Mouse (Mus musculus) neural tube, embryonic 13.5 days (tissue): ENCODE measurements around the gene Grb2. TPM values are rescaled to one million over a fixed set of nuclear protein-coding genes. Genes with fewer than 3 reads are reported as not detected.

Source experiments
- ATAC-seq: fragments of 200-750 bp; cut with Nextera tagmentation; 2 replicates; pipeline ENCODE4 v1.8.0; 2017; ENCODE audit warnings: low read depth, mild to moderate bottlenecking, moderate TSS enrichment, moderate library complexity
- H3K27ac ChIP-seq: fragments of 300-500 bp; sonication (generic); replicated peaks from 2 replicates; pipeline ENCODE4 v1.5.1; 2015; ENCODE audit warnings: moderate library complexity, mild to moderate bottlenecking, inconsistent platforms
- H3K27me3 ChIP-seq: fragments of 300-500 bp; sonication (generic); 2 replicates; pipeline ENCODE4 v1.6.1; 2015; ENCODE audit warnings: mild to moderate bottlenecking, inconsistent platforms
- H3K36me3 ChIP-seq: fragments of 300-500 bp; sonication (generic); 2 replicates; pipeline ENCODE4 v1.6.1; 2015; ENCODE audit warnings: mild to moderate bottlenecking, inconsistent platforms
- H3K4me1 ChIP-seq: fragments of 300-500 bp; sonication (generic); replicated peaks from 2 replicates; pipeline ENCODE4 v1.6.1; 2015; ENCODE audit warnings: inconsistent platforms
- H3K4me2 ChIP-seq: fragments of 300-500 bp; sonication (generic); 2 replicates; pipeline ENCODE4 v1.6.1; 2015; ENCODE audit warnings: inconsistent platforms, mild to moderate bottlenecking, moderate library complexity
- H3K4me3 ChIP-seq: fragments of 300-500 bp; sonication (generic); 2 replicates; pipeline ENCODE4 v1.5.1; 2015; ENCODE audit warnings: mild to moderate bottlenecking, inconsistent platforms
- H3K9ac ChIP-seq: fragments of 300-500 bp; sonication (generic); 2 replicates; pipeline ENCODE4 v1.6.1; 2015; ENCODE audit warnings: moderate library complexity, mild to moderate bottlenecking, inconsistent platforms
- H3K9me3 ChIP-seq: fragments of 300-500 bp; sonication (generic); 2 replicates; pipeline ENCODE4 v1.6.1; 2016; ENCODE audit warnings: inconsistent platforms
- WGBS: fragments of 180-500 bp; shearing (Covaris S2); methylation state at CpG from one replicate; pipeline ENCODE4 v1.1.7; 2015; 5-methylcytosine and 5-hydroxymethylcytosine counted together
- polyA plus RNA-seq: library from polyadenylated mRNA; unstranded; fragments of >200 nt; fragmentation: Nextera tagmentation; extraction: Ambion mirVana; gene quantifications from 2 replicates; pipeline ENCODE4 v1.2.1, GENCODE M21; 2015

Grb2 gene
- polyA plus RNA-seq, 1 experiment from 2014 or later = 189 TPM

GRCm38 (mm10) chr11:115679554-115680238, 28.7 kb downstream of the Grb2 start:
- 94% methylated on average over 9 of the region's 9 CpGs for WGBS
- Histone ChIP-seq H3K4me2 (no peak overlapping the region), H3K4me1 (peaks cover under 1% of the 10 kb centered on the region; the same call in 1 of the 2 replicates), H3K36me3 (peaks cover 27% of the 10 kb centered on the region), H3K27ac (no peak overlapping the region), H3K9ac (no peak overlapping the region), H3K27me3 (no peaks in the 10 kb centered on the region), H3K4me3 (no peak overlapping the region), H3K9me3 (no peaks in the 10 kb centered on the region)
- no peak for ATAC-seq

GRCm38 (mm10) chr11:115678861-115679260, 29.5 kb downstream of the Grb2 start:
- H3K36me3 ChIP-seq = peaks cover 26% of the 10 kb centered on the region
- H3K9me3 ChIP-seq = no peaks in the 10 kb centered on the region
- no peak overlapping the region for H3K9ac ChIP-seq
- peaks cover 9% of the 10 kb centered on the region; the same call in 1 of the 2 replicates for H3K4me1 ChIP-seq
- H3K4me3 ChIP-seq = no peak overlapping the region
- H3K27me3 ChIP-seq = no peaks in the 10 kb centered on the region
- no peak overlapping the region for H3K4me2 ChIP-seq
- H3K27ac ChIP-seq = no peak overlapping the region
- no peak for ATAC-seq
- 86% methylated on average over 6 of the region's 6 CpGs for WGBS

- 87% methylated on average over 3 of the region's 3 CpGs for WGBS
- ATAC-seq = no peak
Measured at GRCm38 (mm10) chr11:115677511-115677910, 30.9 kb downstream of the Grb2 start.

GRCm38 (mm10) chr11:115676738-115677137, 31.7 kb downstream of the Grb2 start:
- WGBS = 90% methylated on average over 8 of the region's 8 CpGs
- no peak overlapping the region for H3K27ac ChIP-seq
- ATAC-seq = no peak
- no peak overlapping the region for H3K4me2 ChIP-seq
- peaks cover 17% of the 10 kb centered on the region; the same call in 1 of the 2 replicates for H3K4me1 ChIP-seq
- no peaks in the 10 kb centered on the region for H3K9me3 ChIP-seq
- H3K27me3 ChIP-seq = no peaks in the 10 kb centered on the region
- H3K4me3 ChIP-seq = no peak overlapping the region
- peaks cover 7% of the 10 kb centered on the region for H3K36me3 ChIP-seq
- no peak overlapping the region for H3K9ac ChIP-seq

More at GRCm38 (mm10) chr11:115677511-115677910, 30.9 kb downstream of the Grb2 start:
- Histone ChIP-seq H3K9me3 (no peaks in the 10 kb centered on the region), H3K4me3 (no peak overlapping the region), H3K4me1 (peaks cover 13% of the 10 kb centered on the region; the same call in 1 of the 2 replicates), H3K9ac (no peak overlapping the region), H3K4me2 (no peak overlapping the region), H3K27me3 (no peaks in the 10 kb centered on the region), H3K36me3 (peaks cover 14% of the 10 kb centered on the region), H3K27ac (no peak overlapping the region)

- 74% methylated on average over 9 of the region's 9 CpGs for WGBS
- no peak overlapping the region for H3K4me3 ChIP-seq
- peaks cover 30% of the 10 kb centered on the region for H3K4me1 ChIP-seq
- H3K4me2 ChIP-seq = no peak overlapping the region
- H3K36me3 ChIP-seq = peaks cover 7% of the 10 kb centered on the region
- no peak for ATAC-seq
- H3K9ac ChIP-seq = no peak overlapping the region
- H3K9me3 ChIP-seq = no peaks in the 10 kb centered on the region
- no peak overlapping the region for H3K27ac ChIP-seq
- H3K27me3 ChIP-seq = no peaks in the 10 kb centered on the region
Measured at GRCm38 (mm10) chr11:115674235-115674865, 34.0 kb downstream of the Grb2 start.

GRCm38 (mm10) chr11:115673471-115674234, 34.7 kb downstream of the Grb2 start:
- ATAC-seq = no peak
- Histone ChIP-seq H3K27ac (no peak overlapping the region), H3K4me1 (peaks cover 33% of the 10 kb centered on the region), H3K36me3 (peaks cover 4% of the 10 kb centered on the region), H3K9ac (no peak overlapping the region), H3K4me2 (no peak overlapping the region), H3K27me3 (no peaks in the 10 kb centered on the region), H3K9me3 (no peaks in the 10 kb centered on the region), H3K4me3 (no peak overlapping the region)
- WGBS = 90% methylated on average over 9 of the region's 9 CpGs

- no peak overlapping the region for H3K4me3 ChIP-seq
- no peaks in the 10 kb centered on the region for H3K36me3 ChIP-seq
- H3K9ac ChIP-seq = no peak overlapping the region
- no peaks in the 10 kb centered on the region for H3K9me3 ChIP-seq
- 85% methylated on average over 7 of the region's 7 CpGs for WGBS
- H3K27me3 ChIP-seq = no peaks in the 10 kb centered on the region
- ATAC-seq = no peak
- H3K4me1 ChIP-seq = peaks cover 33% of the 10 kb centered on the region
- H3K4me2 ChIP-seq = no peak overlapping the region
- H3K27ac ChIP-seq = no peak overlapping the region
Measured at GRCm38 (mm10) chr11:115672226-115672987, 36.0 kb downstream of the Grb2 start.

- no peak overlapping the region for H3K27ac ChIP-seq
- no peaks in the 10 kb centered on the region for H3K27me3 ChIP-seq
- no peak overlapping the region for H3K4me2 ChIP-seq
- H3K9me3 ChIP-seq = no peaks in the 10 kb centered on the region
- no peaks in the 10 kb centered on the region for H3K36me3 ChIP-seq
- 26% methylated on average over 5 of the region's 5 CpGs for WGBS
- no peak for ATAC-seq
- peaks cover 33% of the 10 kb centered on the region for H3K4me1 ChIP-seq
- no peak overlapping the region for H3K4me3 ChIP-seq
- H3K9ac ChIP-seq = no peak overlapping the region
Measured at GRCm38 (mm10) chr11:115670451-115671050, 37.8 kb downstream of the Grb2 start.

- Histone ChIP-seq H3K4me3 (no peak overlapping the region), H3K27ac (no peak overlapping the region), H3K4me1 (0 out of 2 replicates have a peak, but pooled peaks cover 6% of the 10 kb centered on the region), H3K27me3 (no peaks in the 10 kb centered on the region), H3K36me3 (no peaks in the 10 kb centered on the region; the same call in 1 of the 2 replicates), H3K4me2 (no peak overlapping the region), H3K9ac (no peak overlapping the region), H3K9me3 (no peaks in the 10 kb centered on the region)
- WGBS = 61% methylated on average over 4 of the region's 4 CpGs
- no peak for ATAC-seq
Measured at GRCm38 (mm10) chr11:115663676-115664335, 44.6 kb downstream of the Grb2 start.

GRCm38 (mm10) chr11:115660376-115660775, 48.0 kb downstream of the Grb2 start:
- 95% methylated on average over 4 of the region's 4 CpGs for WGBS
- H3K9me3 ChIP-seq = no peaks in the 10 kb centered on the region
- no peak overlapping the region for H3K4me2 ChIP-seq
- ATAC-seq = no peak
- H3K4me1 ChIP-seq = 0 out of 2 replicates have a peak, but pooled peaks cover 6% of the 10 kb centered on the region
- no peak overlapping the region for H3K4me3 ChIP-seq
- no peaks in the 10 kb centered on the region; the same call in 1 of the 2 replicates for H3K36me3 ChIP-seq
- H3K9ac ChIP-seq = no peak overlapping the region
- no peaks in the 10 kb centered on the region for H3K27me3 ChIP-seq
- H3K27ac ChIP-seq = no peak overlapping the region

- H3K9ac ChIP-seq = no peak overlapping the region
- no peaks in the 10 kb centered on the region for H3K9me3 ChIP-seq
- peaks cover 15% of the 10 kb centered on the region for H3K36me3 ChIP-seq
- H3K4me1 ChIP-seq = peaks cover 3% of the 10 kb centered on the region; the same call in 1 of the 2 replicates
- no peak overlapping the region for H3K27ac ChIP-seq
- WGBS = 93% methylated on average over 6 of the region's 6 CpGs
- H3K4me3 ChIP-seq = no peak overlapping the region
- ATAC-seq = no peak
- H3K27me3 ChIP-seq = no peaks in the 10 kb centered on the region
- no peak overlapping the region for H3K4me2 ChIP-seq
Measured at GRCm38 (mm10) chr11:115658521-115658920, 49.9 kb downstream of the Grb2 start.
